Mouse (Mus musculus) adrenal gland, postnatal 14 days (tissue): ENCODE results near the gene Gm9736. TPM values are rescaled to one million over a fixed set of nuclear protein-coding genes. Genes with fewer than 3 reads are reported as not detected.
"Not testable (repeated sequence)": the region's sequence is repeated elsewhere in the genome, so short reads cannot be mapped to it uniquely, and the experiment has no call there.

Experiments
- DNase-seq: peaks from one replicate; pipeline ENCODE4 v3.0.0; 2021; ENCODE audit warnings: mixed read lengths
- long read RNA-seq, 2 experiments: library from polyadenylated mRNA; stranded (forward); transcript quantifications; one replicate each; pipeline ENCODE4 v2.0.0; 2021
- total RNA-seq: library from RNA; stranded (reverse); gene quantifications from 2 replicates; pipeline ENCODE4 v1.2.3, GENCODE M21; 2021

The Gm9736 gene
- total RNA-seq: not detected in 2 replicates
- long read RNA-seq, experiment 1: 0 reads
- long read RNA-seq, experiment 2: 0 reads

GRCm38 (mm10) chr10:77751254-77751653 lies at the start of gene Gm9736:
Gene Gm9736 (minus strand): TSS chr10:77751354.
- DNase-seq: not testable (repeated sequence)

- DNase-seq: no peak
Measured at GRCm38 (mm10) chr10:77798921-77799508, 47.9 kb upstream of the Gm9736 start, which contains the start of gene Gm19668. Gene Gm19668 (minus strand): TSS chr10:77799133.

- not testable (repeated sequence) for DNase-seq
Measured at GRCm38 (mm10) chr10:77798164-77798920, 47.2 kb upstream of the Gm9736 start.

- DNase-seq: no peak
Measured at GRCm38 (mm10) chr10:77797677-77798076, 46.5 kb upstream of the Gm9736 start.

- no peak for DNase-seq
Measured at GRCm38 (mm10) chr10:77794976-77795375, 43.8 kb upstream of the Gm9736 start, which contains the start of gene Gm9639. Gene Gm9639 (minus strand): TSS chr10:77795076.

GRCm38 (mm10) chr10:77788621-77789020 lies 37.5 kb upstream of the Gm9736 start:
- DNase-seq: no peak

GRCm38 (mm10) chr10:77787876-77788275 lies 36.7 kb upstream of the Gm9736 start, which contains the start of gene Gm7137:
Gene Gm7137 (minus strand): TSS chr10:77788200.
- peak; percentile 16 for DNase-seq

GRCm38 (mm10) chr10:77783396-77783795 lies 32.2 kb upstream of the Gm9736 start:
- DNase-seq: not testable (repeated sequence)

- not testable (repeated sequence) for DNase-seq
Measured at GRCm38 (mm10) chr10:77782442-77782841, 31.3 kb upstream of the Gm9736 start, which contains the start of gene Gm3250. Gene Gm3250 (minus strand): TSS chr10:77782542.

GRCm38 (mm10) chr10:77776844-77777243 lies 25.7 kb upstream of the Gm9736 start, which contains the start of gene Gm7138:
Gene Gm7138 (minus strand): TSS chr10:77776944.
- DNase-seq: not testable (repeated sequence)

- not testable (repeated sequence) for DNase-seq
Measured at GRCm38 (mm10) chr10:77772142-77772541, 21.0 kb upstream of the Gm9736 start.

- not testable (repeated sequence) for DNase-seq
Measured at GRCm38 (mm10) chr10:77771225-77771624, 20.1 kb upstream of the Gm9736 start, which contains the start of gene Gm3238. Gene Gm3238 (minus strand): TSS chr10:77771325.

- no peak for DNase-seq
Measured at GRCm38 (mm10) chr10:77769727-77770126, 18.6 kb upstream of the Gm9736 start.

- DNase-seq: not testable (repeated sequence)
Measured at GRCm38 (mm10) chr10:77759582-77759981, 8.4 kb upstream of the Gm9736 start, which contains the start of gene Gm3233. Gene Gm3233 (minus strand): TSS chr10:77759682.

- no peak for DNase-seq
Measured at GRCm38 (mm10) chr10:77753448-77753847, 2.3 kb upstream of the Gm9736 start.

GRCm38 (mm10) chr10:77752312-77752711 lies 1.2 kb upstream of the Gm9736 start:
- DNase-seq: not testable (repeated sequence)

- not testable (repeated sequence) for DNase-seq
Measured at GRCm38 (mm10) chr10:77750686-77751085, 468 bp downstream of the Gm9736 start.

GRCm38 (mm10) chr10:77741924-77742688 lies 9.0 kb downstream of the Gm9736 start, which contains the start of gene Gm18596:
Gene Gm18596 (minus strand): TSS chr10:77742638.
- not testable (repeated sequence) for DNase-seq

- DNase-seq: no peak
Measured at GRCm38 (mm10) chr10:77738929-77739328, 12.2 kb downstream of the Gm9736 start.

- DNase-seq: no peak
Measured at GRCm38 (mm10) chr10:77735928-77736327, 15.2 kb downstream of the Gm9736 start.

- DNase-seq: peak; percentile 37
Measured at GRCm38 (mm10) chr10:77729241-77729640, 21.9 kb downstream of the Gm9736 start.

GRCm38 (mm10) chr10:77728280-77728679 lies 22.9 kb downstream of the Gm9736 start:
- DNase-seq: no peak
